Mouse (Mus musculus) cerebellum, adult 11-12 months (tissue): ENCODE data around the gene Cacna1e.

Experiments
- DNase-seq: peaks from one replicate; pipeline ENCODE4 v3.0.0; 2022

Gene Cacna1e

DNA sequence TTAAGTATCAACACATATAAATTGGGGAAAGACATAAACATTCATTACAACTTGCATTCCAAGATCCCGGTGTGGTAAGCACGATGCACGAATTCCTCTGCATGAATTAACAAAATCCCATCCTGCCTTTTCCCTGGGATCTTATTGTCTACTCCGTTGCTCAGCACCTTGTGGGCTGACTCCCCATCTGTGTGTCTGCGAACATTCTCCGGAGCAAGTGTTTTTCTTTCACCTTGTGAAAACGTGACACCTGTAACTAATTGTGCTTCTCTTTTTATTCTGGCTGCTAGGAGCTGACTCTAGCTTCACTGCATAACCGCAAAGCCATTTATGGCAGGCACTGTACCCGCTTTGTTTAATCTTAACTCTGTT is 52.1 kb downstream of the Cacna1e start:
- no peak for DNase-seq

DNA sequence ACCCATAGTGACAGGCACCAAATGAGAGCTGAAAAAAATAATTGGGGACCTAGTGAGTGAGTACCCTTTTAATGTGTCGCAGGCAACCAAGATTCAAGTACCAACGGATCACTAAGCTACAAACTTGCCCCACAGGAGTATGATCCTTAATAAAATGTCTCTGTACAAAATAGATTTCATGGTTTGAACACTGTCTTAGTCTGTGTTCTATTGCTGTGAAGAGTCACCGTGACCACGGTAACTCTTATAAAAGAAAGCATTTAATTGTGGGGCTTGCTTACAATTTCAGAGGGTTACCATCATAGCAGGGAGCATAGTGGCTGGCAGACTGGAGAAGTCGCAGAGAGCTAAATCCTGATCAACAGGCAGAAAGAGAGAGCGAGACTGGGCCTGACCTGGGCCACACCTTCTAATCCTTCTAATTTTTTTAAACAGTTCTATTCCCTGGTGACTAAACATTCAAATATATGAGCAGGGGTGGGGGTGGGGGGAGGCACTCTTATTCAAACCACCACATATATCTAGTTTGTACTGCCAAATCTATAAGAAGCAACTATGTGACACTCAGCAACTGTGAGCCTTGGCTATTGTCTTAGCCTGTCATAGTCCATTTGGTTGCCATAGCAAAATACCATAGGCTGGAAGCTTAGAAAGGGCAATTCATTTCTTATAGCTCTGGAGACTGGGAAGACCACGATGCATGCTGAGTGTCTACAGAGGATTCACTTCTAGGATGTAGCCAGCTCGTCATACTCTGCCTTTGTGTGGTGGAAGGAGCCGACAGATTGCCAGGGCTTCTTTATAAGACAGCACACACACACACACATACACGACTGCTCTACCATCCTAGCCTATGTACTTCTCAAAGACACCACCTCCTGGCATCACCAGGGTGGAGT is 52.8 kb downstream of the Cacna1e start:
- DNase-seq, result no peak

DNA sequence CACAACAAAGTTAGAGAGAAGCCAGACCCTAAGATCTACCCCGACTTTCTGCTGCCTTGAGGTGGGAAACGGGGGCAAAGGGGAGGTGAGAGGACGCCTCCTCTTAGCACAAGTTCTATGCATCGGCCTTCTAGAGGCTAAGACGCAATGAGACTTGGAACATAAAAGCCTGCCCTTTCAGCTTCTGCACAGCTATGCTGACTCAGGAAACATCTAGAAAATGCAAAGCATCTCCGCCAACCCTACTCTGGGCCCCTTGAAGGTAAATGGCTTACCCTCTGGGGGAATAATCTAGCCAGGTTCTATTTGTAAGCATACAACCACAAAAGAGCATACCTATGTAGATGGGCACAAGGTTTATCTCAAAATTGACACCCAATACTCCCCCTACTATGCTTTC is 54.2 kb downstream of the Cacna1e start:
- no peak for DNase-seq

DNA sequence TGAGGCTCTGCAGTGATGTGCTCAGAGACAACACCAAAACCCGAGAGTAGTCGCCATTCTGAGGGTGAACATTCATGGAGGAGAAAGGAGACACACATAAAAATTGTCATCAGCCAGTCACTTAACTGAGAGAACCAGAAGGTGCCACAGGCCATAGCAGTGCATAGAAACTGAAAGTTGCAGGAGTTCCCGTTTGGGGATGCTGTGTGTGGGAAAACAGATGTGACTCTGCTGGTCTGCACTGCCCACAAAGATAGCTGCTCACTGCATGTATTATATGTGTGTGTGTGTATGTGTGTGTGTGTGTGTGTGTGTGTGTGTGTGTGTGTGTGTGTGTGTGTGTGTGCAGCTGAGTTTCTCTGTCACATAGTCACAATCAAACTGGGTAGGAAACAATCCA is 61.2 kb downstream of the Cacna1e start:
- no peak for DNase-seq

DNA sequence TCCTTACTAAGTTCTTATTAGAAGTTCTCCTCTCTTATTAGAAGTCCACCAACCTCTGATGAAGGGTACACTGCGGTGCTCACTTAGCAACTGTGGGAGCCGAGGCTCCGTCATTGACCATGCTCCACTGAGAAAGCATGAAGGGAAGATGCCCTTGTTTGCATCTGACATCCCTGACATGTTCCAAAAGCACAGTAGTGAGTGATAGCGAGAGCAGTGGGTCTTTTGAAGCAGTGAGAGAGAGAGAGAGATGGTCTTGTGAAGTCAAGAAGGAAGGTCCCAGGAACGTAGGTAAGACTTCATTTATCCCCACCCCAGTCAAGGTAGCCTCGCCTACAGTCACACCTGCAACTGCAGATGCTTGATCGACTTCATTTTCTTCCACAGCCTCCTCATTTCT is 63.9 kb downstream of the Cacna1e start:
- no peak for DNase-seq

DNA sequence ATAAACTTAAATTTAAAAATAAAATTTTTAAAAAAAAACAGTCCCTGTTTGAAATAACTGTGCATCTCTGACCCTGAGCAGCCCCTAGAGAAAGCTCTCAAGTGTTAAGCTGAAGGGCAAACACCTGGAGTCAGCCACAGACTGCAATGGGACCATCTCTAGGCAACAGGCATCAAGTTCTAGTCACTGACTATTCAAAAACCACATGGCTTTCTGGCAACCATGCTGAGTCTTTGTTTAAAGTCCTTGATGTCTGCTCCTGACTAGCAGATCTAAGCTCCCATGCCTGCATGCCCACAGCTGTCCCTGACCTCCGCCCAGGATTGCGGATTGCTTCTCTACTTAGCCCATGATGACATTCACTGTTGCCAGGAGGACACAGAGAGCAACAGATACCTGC is 64.3 kb downstream of the Cacna1e start:
- no peak for DNase-seq

DNA sequence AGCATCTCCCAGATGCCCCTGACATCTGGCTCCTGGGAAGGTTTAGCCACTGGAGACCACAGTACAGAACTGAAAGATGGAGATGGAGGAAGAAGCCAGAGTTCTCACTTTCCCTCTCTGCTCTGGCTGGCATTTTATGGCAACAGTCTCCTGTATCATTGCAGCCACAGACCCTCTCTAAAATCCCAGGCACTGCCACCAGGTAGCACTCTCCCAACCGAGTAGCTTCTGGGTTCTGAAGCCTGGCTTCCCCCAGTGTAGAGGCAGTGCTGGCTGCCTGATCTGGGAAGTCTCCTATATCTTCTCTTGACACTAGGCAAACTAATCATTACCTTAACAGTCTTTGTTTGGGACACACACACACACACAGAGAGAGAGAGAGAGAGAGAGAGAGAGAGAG is 65.6 kb downstream of the Cacna1e start:
- DNase-seq, result no peak

DNA sequence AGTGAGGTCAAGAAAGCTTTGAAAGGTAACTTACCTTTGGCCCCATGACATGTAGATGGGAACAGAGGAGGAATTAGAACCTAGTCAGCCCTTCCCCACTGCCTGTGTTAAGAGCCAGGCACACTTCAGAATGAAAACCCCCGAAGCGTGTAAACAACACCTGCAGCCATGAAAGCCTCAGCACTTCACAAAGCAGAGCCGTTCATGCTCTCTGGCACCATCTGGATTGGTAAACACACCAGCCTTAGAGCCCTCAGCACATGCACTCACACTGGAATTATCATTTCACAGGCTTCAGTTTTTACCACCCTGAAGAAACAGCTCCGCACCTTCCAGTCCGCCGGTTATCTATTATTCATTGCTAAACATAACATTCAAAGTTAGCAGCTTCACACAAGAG is 67.5 kb downstream of the Cacna1e start:
- no peak for DNase-seq

DNA sequence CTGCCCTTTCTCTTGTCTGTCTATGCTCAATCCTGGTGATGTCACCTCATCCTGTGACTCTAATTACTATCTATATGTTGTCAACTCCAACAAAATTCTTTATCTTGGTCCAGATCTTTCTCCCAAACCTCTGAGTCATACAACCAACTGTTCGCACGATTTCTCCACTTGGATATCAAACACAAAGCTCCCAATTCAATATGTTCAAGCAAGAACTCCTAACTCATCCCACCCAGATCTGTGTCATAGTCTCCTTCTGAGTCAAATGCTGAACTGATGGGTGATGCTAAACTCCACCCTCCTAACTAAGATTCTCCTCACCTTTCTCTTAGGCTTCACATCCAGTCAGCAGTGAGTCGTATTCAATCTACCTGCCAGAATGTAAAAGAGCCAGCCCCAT is 68.0 kb downstream of the Cacna1e start:
- no peak for DNase-seq

DNA sequence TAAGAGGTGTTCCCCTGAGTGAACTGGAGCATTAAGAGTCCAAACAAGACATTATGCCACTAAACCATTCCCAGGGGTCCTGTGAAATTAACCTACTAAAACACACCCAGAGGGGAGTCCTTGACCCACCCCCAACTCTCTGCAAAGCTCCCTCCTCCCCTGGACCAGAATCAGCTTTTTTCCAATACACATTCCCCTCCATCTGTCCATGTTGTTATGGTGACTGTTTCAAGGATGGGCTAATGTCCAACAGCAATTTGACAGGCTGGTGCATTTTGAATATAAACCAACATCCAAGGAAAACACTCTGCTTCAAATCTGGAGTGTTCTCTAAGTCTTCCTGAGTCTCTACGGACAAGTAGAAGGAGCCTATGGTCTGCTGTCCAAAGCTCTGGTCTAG is 78.6 kb downstream of the Cacna1e start:
- peak; percentile 47 for DNase-seq

DNA sequence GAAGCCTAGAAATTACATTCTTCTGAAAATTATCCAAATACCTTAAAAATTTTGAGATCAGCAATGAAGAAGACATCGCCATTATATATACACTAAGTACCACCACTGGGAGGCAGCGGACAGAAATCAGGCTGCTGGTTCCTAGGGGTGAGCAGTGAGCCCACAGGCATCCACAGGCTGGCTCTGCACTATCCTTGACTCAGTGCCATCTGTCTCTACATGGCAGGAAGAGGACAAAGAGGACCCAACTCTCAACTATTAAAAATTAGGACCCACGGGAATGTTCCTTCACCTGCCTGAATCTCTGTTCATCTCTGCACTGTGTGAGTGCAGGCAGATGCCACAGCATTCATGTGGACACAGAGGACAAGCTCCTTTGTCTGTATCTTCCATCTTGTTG is 79.3 kb downstream of the Cacna1e start:
- DNase-seq, result no peak

DNA sequence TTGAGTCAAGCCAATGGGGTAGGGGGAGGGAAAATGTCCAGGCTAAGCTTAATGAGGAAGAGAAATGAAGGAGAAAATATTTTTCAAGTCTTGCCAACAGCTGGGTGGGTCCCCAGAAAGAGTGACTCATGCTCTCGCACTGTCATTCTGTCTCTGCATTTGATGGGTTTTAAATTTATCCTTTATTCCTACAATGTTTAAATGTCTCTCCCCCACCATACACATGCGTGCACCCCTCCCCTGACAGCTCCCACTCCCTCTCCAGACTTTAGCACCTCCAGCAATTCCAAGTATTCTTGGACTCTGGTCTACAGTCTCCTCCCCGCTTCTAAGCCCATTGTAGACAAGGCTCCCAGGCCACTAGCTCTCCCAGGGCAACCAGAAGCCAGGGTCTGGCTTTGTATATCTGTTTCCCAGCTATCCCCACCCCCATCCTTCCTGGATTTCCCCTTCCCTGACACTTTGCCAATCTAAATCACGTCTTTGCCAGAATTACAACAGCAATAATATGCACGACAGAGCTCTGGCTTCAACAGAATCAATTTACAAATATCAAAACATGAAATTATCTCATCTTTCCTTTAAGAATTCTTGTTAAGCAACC is 81.9 kb downstream of the Cacna1e start:
- no peak for DNase-seq

DNA sequence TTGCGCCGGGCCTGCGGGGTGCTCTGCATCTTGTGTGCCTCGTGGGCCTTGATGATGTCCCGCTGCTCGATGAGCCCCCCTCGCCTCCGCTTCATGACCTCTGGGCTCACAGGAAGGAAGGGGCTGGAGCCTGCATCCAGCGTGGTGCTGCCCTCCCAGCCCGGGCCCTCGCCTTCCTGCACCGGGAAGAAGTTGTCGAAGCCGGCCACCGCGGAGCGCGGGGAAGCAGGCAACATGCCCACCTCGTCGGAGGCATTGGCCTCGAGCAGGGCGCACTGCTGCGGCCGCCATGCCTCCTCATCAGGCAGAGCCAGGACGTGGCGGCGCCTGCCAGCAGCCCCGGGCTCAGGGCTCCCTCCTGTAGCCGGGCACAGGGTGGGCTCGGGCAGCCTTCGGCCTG is 85.0 kb downstream of the Cacna1e start:
- DNase-seq, result peak; percentile 47

DNA sequence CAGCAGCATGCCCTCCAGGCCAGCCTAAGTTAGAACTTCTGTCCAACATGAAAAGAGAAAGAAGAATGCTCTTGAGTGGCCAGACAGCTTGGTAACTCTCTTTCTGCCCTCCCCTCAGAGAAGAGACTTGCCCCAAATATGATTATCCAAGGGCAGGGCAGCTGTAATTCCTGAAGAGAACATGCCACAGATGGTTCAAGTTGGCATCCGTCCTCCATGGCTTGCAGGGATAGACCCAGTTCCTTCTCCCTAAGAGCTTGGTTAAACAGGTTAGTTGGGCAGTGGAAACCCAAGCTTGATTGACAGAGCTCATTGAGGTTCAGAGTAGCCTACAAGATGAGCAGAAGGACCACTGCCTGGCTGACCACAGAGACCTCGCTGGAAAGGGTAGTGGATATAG is 85.5 kb downstream of the Cacna1e start:
- DNase-seq, result peak; percentile 79

DNA sequence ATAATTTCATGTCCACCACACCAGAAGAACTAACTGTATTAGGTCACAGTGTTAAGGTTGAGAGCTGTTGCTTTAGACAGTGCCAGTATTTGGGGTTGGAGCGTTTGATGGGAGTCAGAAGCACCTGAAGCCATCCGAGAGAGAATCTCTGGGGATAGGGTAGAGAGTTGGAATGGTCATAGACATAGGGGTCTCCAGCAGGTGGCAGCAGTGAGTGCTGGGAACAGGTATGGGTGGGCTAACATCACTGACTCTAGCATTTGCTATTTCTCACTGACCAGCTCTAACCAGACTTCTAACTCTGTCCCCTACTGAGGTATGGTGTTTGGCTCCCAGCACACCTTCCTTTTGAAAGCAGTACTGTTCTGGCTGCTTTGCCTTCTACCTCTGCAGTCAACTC is 87.6 kb downstream of the Cacna1e start:
- peak; percentile 26 for DNase-seq

DNA sequence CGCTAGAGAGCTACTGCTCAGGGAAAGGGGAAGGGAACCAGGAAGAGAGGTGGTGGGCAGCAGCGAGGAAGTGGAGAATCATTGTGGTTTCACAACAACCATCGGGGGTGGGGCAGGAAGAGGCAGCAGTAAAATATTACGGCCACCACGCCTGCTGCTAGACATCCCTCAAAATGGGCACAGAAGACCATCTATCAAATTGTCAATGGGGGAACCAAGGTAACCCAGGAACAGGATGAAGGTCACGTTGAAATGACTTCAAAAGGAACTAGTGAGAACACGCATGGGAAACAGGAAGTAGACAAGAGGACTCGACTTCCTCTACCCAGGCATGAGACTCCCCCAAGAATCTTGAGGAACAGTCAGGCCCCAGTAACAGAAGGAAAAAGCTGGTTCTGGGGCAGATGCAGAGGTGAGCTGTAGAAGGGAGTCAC is 89.8 kb downstream of the Cacna1e start:
- no peak for DNase-seq

DNA sequence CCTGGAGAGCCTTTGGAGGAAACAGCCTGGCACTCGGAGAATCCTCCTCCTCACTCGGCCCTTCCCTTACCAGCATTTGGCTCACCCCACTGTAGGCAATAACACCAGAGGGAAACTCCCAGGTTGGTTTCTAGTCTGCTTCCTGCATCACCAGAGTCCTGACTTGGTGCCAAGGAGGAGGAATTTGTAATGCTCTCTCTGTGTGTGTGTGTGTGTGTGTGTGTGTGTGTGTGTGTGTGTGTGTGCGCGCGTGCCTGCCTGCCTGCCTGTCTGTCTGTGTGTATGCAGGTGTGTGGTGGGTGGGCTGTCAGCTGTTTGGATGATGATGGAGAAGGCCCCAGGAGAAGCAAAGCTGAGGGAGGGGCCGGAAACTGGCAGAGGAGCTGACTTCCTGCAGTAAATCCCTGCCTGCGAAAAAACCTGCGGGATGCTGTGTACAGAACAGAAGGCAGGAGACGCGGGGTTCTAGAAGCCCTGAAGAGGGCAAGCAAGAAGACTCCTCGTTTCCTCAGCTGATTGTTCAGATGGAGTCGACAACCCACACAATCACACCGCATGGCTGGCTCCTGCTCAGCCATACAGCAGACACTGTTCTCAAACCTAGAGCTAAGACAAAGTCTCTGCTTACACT is 92.6 kb downstream of the Cacna1e start:
- peak; percentile 84 for DNase-seq

DNA sequence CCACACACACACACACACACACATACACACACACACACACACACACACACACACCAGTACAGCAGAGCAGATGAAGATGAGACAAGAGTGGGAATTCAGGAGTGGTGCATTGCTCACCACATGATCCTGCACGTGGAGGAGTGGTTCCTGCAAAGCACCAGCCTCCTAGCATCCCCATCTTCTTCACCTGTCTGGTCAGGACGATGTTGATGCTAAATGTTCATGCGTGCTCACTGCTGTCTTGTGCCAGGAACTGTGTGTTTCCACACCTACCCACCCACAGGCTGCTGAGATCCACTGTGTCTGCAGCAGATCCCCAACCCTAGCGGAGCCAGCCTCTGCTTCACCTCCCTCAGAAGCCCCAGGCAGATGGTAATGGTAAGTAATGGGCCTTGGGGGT is 95.8 kb downstream of the Cacna1e start:
- DNase-seq, result no peak

DNA sequence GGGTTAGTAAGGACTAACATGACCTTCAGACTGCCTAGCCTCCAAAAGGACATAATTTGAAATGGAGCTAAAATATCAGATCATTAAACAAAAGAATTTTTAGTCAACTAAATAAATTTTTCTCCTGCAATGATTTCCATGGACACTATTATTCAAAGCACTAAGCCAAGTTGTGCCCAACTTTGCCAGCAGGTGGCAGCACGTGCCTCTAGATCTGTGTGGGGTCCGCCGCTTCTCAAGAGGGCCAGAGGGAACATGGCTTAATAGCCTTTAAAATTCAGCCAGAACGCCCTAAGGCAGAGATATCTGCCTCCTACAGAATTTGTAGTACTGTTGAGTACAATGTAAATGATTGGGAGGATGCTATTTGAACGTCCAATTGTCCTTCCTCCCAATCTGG is 96.2 kb downstream of the Cacna1e start:
- peak; percentile 64 for DNase-seq

DNA sequence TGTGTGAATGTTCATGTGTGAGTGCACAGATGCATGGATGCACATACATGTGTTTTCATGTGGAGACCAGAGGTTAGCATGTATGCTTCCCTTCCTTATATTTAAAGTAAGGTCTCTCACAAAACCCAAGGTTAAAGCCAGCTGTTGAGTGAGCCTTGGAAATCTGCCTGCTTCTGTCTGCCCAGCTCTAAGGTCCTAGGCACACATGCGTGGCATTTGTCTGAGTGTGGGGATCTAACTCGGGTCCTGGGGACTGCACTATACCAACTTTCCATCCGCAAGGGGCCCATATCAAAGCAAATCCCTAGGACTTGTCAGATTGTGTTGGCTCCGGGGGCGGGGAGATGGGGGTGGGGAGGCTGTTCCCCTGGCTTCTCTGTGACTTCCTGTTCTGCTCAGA is 96.9 kb downstream of the Cacna1e start:
- no peak for DNase-seq

DNA sequence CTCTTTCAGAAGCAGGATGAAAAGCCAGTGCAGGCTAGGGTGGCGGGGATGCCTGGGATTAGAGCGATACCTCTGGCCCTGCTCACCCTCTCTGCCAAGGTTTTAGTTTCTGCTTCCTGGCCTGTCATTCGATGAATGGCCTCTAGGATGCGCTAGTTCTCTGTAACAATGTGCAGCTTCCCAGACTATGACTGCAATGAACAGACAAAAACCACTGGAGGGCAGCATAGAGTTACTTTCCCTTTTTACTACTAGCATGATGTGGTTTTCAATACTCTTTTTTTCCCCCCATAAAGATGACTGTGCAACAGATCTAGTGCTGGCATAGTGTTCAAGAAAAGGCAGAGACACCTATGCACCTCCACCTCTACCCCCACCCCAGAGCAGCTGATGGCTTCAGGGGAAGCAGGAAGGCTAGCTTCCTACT is 98.0 kb downstream of the Cacna1e start:
- DNase-seq, result peak; percentile 79

DNA sequence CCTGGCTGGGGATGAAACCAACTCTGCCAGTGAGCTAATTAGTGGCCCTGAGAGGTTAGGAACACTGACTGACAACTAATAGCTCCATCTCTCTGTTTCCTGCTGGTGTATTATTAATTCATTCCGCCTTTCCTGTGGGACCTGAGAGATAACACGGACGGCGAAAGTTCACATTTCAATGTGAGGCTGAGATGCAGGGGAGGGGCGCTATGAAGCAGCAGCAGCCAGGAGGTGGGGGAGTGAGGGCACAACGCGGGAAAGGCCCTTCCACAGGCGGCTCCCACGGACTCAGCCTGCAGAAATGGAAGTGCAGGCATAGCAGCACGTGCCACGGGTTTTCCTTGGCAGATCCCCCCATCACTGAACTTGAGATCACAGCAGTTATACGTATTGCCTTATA is 99.4 kb downstream of the Cacna1e start:
- DNase-seq, result no peak

DNA sequence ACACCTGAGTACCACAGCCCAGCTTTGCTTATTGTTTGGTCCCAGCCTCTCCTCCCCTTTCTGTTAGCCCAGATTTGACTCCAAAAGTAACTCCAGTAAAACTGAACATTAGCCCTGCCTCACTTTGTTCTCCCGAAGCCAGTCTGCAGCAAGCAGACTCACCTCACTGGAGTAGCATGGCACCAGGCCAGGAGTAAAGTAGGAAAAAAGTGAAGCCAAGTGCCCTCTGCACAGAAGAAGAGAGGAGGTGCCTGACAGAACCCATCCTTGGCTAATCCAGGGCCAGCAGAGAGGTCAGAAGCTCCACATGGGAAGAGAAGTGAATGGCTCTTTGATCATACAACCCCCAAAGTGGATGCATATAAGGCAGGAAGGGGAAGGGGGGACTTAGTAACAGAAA is 100.8 kb downstream of the Cacna1e start:
- no peak for DNase-seq

DNA sequence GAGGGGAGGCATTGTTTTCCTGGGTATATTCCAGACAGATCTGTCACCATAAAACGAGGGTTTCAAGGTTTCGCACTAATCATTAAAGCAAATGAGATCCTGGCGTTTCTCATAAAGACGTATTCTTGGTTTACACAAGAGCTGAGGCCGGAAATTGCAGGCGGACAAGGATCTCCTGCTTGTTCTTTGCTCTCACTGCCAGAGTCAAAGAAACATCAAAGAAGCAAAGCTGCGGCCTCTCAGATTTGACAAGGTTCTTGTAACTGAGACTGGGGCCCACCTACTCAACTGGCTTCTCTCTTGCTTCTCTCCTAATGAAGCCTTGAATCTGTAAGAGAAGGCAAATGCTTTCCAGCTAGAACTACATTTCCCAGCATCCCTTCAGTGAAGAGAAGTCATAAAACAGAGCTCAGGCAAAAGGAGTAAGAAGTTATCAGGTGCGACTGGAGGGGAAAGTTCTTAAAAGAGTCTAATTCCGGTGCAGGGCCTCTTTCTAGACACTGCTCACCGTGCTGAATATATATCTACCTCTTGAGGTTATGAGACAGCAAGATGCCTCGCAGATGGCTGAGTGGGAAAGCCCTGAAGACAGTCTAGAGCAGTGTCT is 104.3 kb downstream of the Cacna1e start:
- no peak for DNase-seq
